Comparison of ENCODE assay signal across 28 mouse cellular contexts in the genomic region with DNA sequence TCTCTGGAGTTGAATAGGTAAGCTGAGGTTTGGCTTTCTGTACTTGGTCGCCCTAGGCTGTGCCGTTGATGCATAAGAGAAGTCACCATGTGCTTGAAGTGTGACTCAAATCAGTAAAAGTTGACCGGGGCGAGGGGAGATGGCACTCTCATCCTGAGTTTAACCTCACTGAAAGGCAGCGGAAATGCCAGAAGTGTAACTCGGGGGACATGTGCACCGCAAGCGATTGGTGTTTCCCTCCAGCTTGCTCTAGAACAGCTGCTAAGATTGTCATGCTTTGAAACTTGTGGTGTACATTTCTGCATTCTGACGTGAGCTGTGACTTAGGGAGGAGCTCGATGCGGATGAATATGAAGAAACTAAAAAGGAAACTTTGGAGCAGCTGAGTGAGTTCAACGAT. TPM values are rescaled to one million over a fixed set of nuclear protein-coding genes. Genes with fewer than 3 reads are reported as not detected.
"Had no signal": no experiment of that assay in that cellular context is flagged by ENCODE, and none has a peak within 500 bp of the region (broad histone marks: within the 10 kb centered on the region; RNA-seq: fewer than 3 reads in every experiment).

No protein-coding gene starts in this region.

- H3K4me2 ChIP-seq: liver, embryonic 13.5 days; midbrain, embryonic 12.5 days; midbrain, embryonic 15.5 days had no signal

- H3K4me3 ChIP-seq: left cerebral cortex, adult 2 months; liver, embryonic 13.5 days; midbrain, embryonic 12.5 days; midbrain, embryonic 15.5 days had no signal

- DNase-seq: kidney, adult 2 months; kidney, postnatal 25 days; layer of hippocampus, adult 9-11 months; liver, embryonic 13.5 days; lung, adult 2 months; lung, postnatal 14 days; right cerebral cortex, postnatal 14 days; right cerebral cortex, postnatal 4 days; spleen, adult 18-20 months; thymus, adult 2 months; thymus, postnatal 14 days; thymus, postnatal 4 days had no signal

- ATAC-seq: intestine, postnatal 0 days; midbrain, embryonic 15.5 days had no signal

- H3K9me3 ChIP-seq: liver, embryonic 13.5 days; midbrain, embryonic 12.5 days; midbrain, embryonic 15.5 days had no signal

- H3K27ac ChIP-seq: kidney, postnatal 0 days; layer of hippocampus, adult 2 months; left cerebral cortex, adult 2 months; liver, embryonic 13.5 days; macrophage; midbrain, embryonic 12.5 days; midbrain, embryonic 15.5 days had no signal

- H3K9ac ChIP-seq: liver, embryonic 13.5 days; midbrain, embryonic 12.5 days; midbrain, embryonic 15.5 days had no signal

- H3K27me3 ChIP-seq: liver, embryonic 13.5 days; midbrain, embryonic 12.5 days; midbrain, embryonic 15.5 days had no signal

RNA-seq across cellular contexts. Expression of a gene that starts 10.6 kb away (rescaled TPM):
- total RNA-seq: layer of hippocampus, adult 2 months; layer of hippocampus, postnatal 25 days; left cerebral cortex, adult 2 months; left cerebral cortex, postnatal 10 days; left cerebral cortex, postnatal 36 days; liver, adult 2 months; megakaryocyte, adult 5-6 weeks had no signal
- polyA plus RNA-seq: intestine, postnatal 0 days; kidney, adult 2 months; kidney, postnatal 0 days; large intestine, adult 2 months; limb, embryonic 14.5 days; liver, adult 2 months; liver, embryonic 13.5 days; lung, adult 2 months; macrophage; midbrain, embryonic 15.5 days; neural tube, embryonic 11.5 days; neural tube, embryonic 14.5 days; thymus, adult 2 months had no signal

RNA-seq across cellular contexts. Expression of a gene that starts 33.0 kb away (rescaled TPM):
- total RNA-seq: layer of hippocampus, adult 2 months; layer of hippocampus, postnatal 25 days; left cerebral cortex, adult 2 months; liver, adult 2 months; megakaryocyte, adult 5-6 weeks had no signal
- polyA plus RNA-seq: liver, adult 2 months; liver, embryonic 13.5 days; macrophage; midbrain, embryonic 12.5 days; neural tube, embryonic 11.5 days; neural tube, embryonic 14.5 days had no signal
